Mouse (Mus musculus) thymus, adult 2 months (tissue): ENCODE data around the gene Samd4. TPM values are rescaled to one million over a fixed set of nuclear protein-coding genes. Genes with fewer than 3 reads are reported as not detected.

ENCODE experiments used
- DNase-seq: peaks from one replicate; pipeline ENCODE4 v3.0.0; 2021
- H3K27ac ChIP-seq: fragments of 200-500 bp; 2 replicates; pipeline ENCODE4 v1.5.1; 2012; ENCODE audit warnings: low read length, control low read depth; ENCODE audit not compliant: control insufficient read depth, insufficient read depth
- H3K27me3 ChIP-seq: fragments of 200-500 bp; 2 replicates; pipeline ENCODE4 v1.6.1; 2012; ENCODE audit warnings: mild to moderate bottlenecking, low read length, moderate library complexity, mixed read lengths; ENCODE audit not compliant: control insufficient read depth, insufficient read depth
- H3K36me3 ChIP-seq: fragments of 200-500 bp; 2 replicates; pipeline ENCODE4 v1.6.1; 2012; ENCODE audit warnings: mild to moderate bottlenecking, low read length, moderate library complexity; ENCODE audit not compliant: control insufficient read depth, insufficient read depth
- H3K4me1 ChIP-seq: fragments of 200-500 bp; replicated peaks from 2 replicates; pipeline ENCODE4 v1.6.1; 2012; ENCODE audit warnings: low read length; ENCODE audit not compliant: control insufficient read depth, insufficient read depth
- H3K4me3 ChIP-seq: fragments of 200-500 bp; 2 replicates; pipeline ENCODE4 v1.5.1; 2012; ENCODE audit warnings: mild to moderate bottlenecking, low read length, control low read depth, moderate library complexity; ENCODE audit not compliant: control insufficient read depth, insufficient read depth
- CTCF ChIP-seq: fragments of 200-500 bp; IDR thresholded peaks from 2 replicates; pipeline ENCODE4 v1.5.1; 2012; ENCODE audit warnings: mild to moderate bottlenecking, control low read depth, low read length, moderate library complexity, borderline replicate concordance; ENCODE audit not compliant: control insufficient read depth, poor library complexity, insufficient read depth; ENCODE audit errors: extremely low read depth
- POLR2A ChIP-seq: fragments of 200-500 bp; IDR thresholded peaks from 2 replicates; pipeline ENCODE4 v1.6.1; 2012; ENCODE audit warnings: mild to moderate bottlenecking, low read length, control low read depth, moderate library complexity; ENCODE audit not compliant: control insufficient read depth, poor library complexity, insufficient read depth; ENCODE audit errors: extremely low read depth
- WGBS: fragments of 180-500 bp; shearing (Covaris S2); methylation state at CpG from one replicate; pipeline ENCODE4 v1.1.7; 2018; 5-methylcytosine and 5-hydroxymethylcytosine counted together
- polyA plus RNA-seq: library from polyadenylated mRNA; depleted of rRNA; stranded (reverse); fragments of >200 nt; gene quantifications from 2 replicates; pipeline ENCODE4 v1.2.3, GENCODE M21; 2012

Samd4 gene
- polyA plus RNA-seq, 1 experiment, result 3.1 TPM

- Histone ChIP-seq H3K36me3 (no peaks in the 10 kb centered on the region), H3K27ac (no peak overlapping the region), H3K4me1 (peaks cover 17% of the 10 kb centered on the region), H3K27me3 (no peaks in the 10 kb centered on the region), H3K4me3 (no peak overlapping the region)
- no peak for TF ChIP-seq CTCF
- TF ChIP-seq POLR2A, result no peak
- no peak for DNase-seq
- WGBS, result 94% methylated on average over 5 of the region's 5 CpGs
These were observed 96.5 kb downstream of the Samd4 start for GRCm38 (mm10) chr14:46979172-46979571.

DNA sequence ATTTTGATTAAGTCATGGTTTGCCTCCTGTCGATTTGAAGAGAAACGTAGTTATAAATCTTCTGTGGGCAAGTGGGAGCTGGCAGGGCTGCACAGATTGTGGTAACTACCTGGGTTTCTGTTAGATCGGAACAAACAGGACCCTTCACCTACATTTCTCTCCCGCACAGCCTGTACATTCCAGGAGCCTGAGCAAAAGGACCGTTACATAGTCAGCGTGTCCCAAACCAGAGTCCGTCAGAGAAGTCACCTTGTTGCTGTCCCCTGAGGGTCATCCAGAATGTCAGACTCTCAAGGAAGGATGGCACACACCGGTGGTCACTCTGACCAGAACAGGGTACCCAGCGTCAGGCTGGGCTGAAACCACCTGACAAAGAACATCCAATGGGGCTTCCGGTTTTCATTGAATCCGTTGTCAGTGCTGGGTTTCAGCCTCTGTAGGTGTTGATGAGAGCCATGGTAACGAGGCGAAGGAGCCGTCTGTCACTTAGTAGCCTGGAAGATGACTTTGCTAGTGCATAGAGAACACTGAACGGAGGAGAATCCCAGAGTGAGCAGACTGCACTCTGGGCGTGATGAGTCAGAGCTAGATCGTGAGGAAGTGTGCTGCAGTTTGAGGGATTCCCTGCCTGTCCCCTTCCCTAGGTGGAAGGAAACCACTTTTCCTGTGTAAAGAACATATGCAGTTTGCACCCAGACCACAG is 98.2 kb downstream of the Samd4 start:
- Histone ChIP-seq H3K4me3 (no peak overlapping the region), H3K36me3 (no peaks in the 10 kb centered on the region), H3K27me3 (no peaks in the 10 kb centered on the region), H3K27ac (no peak overlapping the region), H3K4me1 (peaks cover 17% of the 10 kb centered on the region)
- DNase-seq, result no peak
- no peak for TF ChIP-seq CTCF
- no peak for TF ChIP-seq POLR2A
- 21% methylated on average over 17 of the region's 17 CpGs for whole genome bisulfite sequencing

- no peaks in the 10 kb centered on the region for H3K27me3 ChIP-seq
- peaks cover 17% of the 10 kb centered on the region for H3K4me1 ChIP-seq
- H3K27ac ChIP-seq, result no peak overlapping the region
- H3K36me3 ChIP-seq, result no peaks in the 10 kb centered on the region
- WGBS, result 50% methylated on average over 6 of the region's 6 CpGs
- H3K4me3 ChIP-seq, result no peak overlapping the region
- TF ChIP-seq CTCF (no peak), POLR2A (no peak)
- DNase-seq, result no peak
These were observed 99.5 kb downstream of the Samd4 start for GRCm38 (mm10) chr14:46982106-46982505.

DNA sequence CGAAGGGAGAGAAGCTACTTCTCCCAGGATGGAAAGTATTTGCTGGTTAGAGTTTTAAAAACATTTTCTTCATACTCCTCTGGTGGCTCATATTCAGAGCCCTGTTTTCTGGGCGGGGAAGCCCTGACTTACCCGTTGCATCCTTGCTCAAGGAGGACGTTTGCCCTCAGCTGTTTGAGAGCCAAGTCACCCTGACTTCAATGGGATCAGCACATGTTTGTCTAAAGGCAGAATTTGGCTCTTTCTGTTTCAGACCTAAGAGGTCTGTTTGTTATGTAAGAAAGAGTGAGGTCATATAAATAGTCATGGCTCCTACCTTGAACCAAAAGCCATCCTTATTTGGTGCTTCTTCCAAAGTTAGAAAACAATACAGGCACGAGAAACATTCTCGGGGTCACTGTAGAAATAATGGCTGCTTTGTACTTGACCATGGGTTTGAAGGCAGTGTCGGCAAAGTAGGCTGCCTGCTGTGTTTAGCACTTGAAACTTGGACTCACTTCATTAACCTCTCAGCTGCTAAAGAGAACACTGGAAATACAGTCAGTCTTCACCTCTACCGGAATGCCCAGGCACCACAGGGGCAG is 102.0 kb downstream of the Samd4 start:
- no peaks in the 10 kb centered on the region for H3K27me3 ChIP-seq
- TF ChIP-seq POLR2A (no peak), CTCF (no peak)
- H3K4me1 ChIP-seq, result peaks cover 17% of the 10 kb centered on the region
- H3K27ac ChIP-seq, result no peak overlapping the region
- 94% methylated on average over 8 of the region's 8 CpGs for WGBS
- H3K4me3 ChIP-seq, result no peak overlapping the region
- no peaks in the 10 kb centered on the region for H3K36me3 ChIP-seq
- DNase-seq, result no peak

DNA sequence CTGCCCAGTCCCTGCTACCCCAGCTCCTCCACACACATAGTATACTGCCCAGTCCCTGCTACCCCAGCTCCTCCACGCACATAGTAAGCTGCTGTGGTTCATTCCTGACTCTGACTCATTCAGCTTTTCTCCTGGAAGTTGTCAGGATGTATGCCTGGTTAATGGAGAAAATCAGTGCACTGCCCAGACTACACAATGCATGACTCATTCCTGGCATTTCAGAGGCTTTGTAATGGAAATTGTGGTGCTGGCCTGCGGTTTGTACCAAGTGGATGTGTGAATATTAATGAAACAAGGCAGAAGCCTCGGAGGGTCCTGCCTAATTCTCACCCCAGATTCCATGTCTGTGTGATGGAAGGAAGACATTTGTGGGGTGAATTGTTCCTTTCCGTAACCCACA is 107.0 kb downstream of the Samd4 start:
- H3K4me3 ChIP-seq, result no peak overlapping the region
- no peaks in the 10 kb centered on the region for H3K36me3 ChIP-seq
- no peaks in the 10 kb centered on the region for H3K27me3 ChIP-seq
- TF ChIP-seq POLR2A (no peak), CTCF (no peak)
- no peak for DNase-seq
- 89% methylated on average over 4 of the region's 4 CpGs for WGBS
- no peak overlapping the region for H3K27ac ChIP-seq
- peaks cover 2% of the 10 kb centered on the region; the same call in 1 of the 2 replicates for H3K4me1 ChIP-seq

DNA sequence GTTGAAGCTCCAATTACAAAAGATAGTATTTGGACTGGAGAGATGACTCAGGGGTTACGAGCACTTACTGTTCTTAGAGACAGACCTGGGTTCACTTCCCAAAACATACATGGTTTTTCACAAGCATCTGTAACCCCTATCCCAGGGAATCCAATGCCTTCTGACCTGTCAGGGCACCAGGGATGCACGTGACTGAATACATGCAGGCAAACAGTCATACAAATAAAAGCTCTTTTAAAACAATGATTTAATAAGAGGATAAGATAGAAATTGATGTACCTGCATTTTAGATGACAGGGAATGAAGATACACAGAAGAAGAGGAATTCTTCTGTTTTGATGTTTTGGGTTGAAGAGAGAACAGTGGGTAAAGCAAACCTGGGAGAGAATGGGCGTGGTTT is 107.8 kb downstream of the Samd4 start:
- DNase-seq, result no peak
- no peak overlapping the region for H3K27ac ChIP-seq
- H3K4me1 ChIP-seq, result peaks cover 2% of the 10 kb centered on the region; the same call in 1 of the 2 replicates
- no peak overlapping the region for H3K4me3 ChIP-seq
- no peaks in the 10 kb centered on the region for H3K36me3 ChIP-seq
- 88% methylated on average over 3 of the region's 3 CpGs for WGBS
- no peaks in the 10 kb centered on the region for H3K27me3 ChIP-seq
- TF ChIP-seq POLR2A (no peak), CTCF (no peak)
